Mouse (Mus musculus): ENCODE results near the gene Pdgfa. TPM values are rescaled to one million over a fixed set of nuclear protein-coding genes. Genes with fewer than 3 reads are reported as not detected.
A peak's percentile ranks its signal among the peaks of the same experiment; 100 is the strongest.

Pdgfa gene
- total and polyA plus RNA-seq, 3 experiments = not detected

DNA sequence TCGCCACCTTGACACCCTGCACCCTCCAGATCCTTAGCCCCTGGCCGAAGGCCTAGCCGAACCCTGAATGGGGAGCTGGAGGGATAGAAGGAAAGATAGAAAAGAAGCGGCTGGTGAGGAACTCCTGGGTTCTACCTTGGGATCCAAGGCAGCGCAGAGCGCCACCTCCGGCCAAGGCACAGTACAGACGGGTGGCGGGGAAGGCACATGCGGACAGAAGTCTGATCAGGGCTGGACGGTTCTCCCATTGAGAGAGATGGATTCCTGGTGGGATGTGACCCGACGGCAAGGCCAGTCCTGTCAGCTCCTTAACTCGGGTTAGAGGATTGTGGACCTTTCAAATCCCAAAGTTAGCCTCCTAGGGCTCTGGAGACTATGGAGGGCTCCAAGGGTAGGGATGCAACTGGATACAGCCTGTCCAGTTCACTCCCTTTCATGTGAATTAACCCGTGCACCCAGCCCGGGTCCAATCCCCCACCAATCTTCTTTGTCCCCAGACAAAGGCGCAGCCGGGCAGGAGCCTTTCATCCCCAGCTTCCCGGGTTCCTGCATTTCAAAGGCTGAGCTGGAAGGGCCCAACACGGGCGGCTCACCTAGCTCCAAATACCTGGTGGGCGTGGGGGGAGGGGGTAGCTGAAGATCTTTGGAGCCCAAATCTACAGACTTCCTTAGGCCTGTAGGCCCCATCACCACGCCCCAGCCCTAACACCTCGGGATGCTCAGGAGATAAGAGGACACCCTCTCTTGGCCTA is 672 bp downstream of the Pdgfa start:
- Histone ChIP-seq H3K4me1 (ENCODE audit: insufficient read depth, low read depth, low read length) (no peaks in the 10 kb centered on the region), H3K27me3 (ENCODE audit: insufficient read depth, low read length) (peaks cover 2% of the 10 kb centered on the region; the same call in 1 of the 2 replicates), H3K4me3 (ENCODE audit: low read depth, low read length) (no peak overlapping the region), H3K9me3 (replicated peaks) (peaks cover 55% of the 10 kb centered on the region), H3K36me3 (replicated peaks) (no peaks in the 10 kb centered on the region)
- TF ChIP-seq GATA2 (IDR thresholded peaks at IDR 0.05; ENCODE audit: borderline replicate concordance, low read depth, low read length) (no peak), POLR2AphosphoS5 (IDR thresholded peaks at IDR 0.05; ENCODE audit: insufficient replicate concordance, low read depth, low read length) (no peak), CTCF (IDR thresholded peaks at IDR 0.05; ENCODE audit: low read depth, low read length) (no peak), GATA1 (IDR thresholded peaks at IDR 0.05; ENCODE audit: borderline replicate concordance, low read length) (no peak), TAL1 (conservative IDR thresholded peaks at IDR 0.05; ENCODE audit: low read depth, low read length) (no peak)
- ATAC-seq (ENCODE audit: extremely low read depth, insufficient number of reproducible peaks, low FRiP score, poor library complexity, severe bottlenecking) (no peak), DNase-seq (ENCODE audit: low spot score) (no peak)

DNA sequence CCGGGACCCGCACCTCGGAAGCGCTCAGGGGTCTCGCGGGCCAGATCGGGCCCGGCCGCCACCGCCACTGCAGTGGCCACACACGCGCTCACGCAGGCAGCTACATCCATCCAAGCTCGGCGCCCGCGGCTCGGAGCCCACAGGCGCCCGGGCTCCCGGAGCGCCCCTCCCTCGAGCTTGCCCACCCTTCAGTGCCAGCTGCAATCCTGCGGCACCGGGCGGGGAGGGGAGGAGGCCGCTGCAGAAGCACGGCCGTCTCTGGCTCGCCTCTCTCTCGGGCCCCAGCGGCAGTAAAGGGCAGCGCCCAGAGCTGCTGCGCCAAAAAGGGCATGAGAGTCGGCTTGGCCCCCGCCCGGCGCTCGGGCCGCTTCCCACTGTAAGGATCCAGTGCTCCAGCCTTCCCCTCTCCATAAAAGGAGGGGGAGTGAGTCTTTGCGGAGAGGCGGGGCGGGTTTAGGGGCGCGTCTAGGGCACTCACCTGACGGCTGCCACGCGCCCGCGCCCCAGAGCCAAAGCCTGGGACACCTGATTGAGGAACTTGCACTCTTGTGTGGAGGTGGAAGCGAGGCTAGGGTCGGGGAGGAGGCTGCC is 1.4 kb downstream of the Pdgfa start:
- Histone ChIP-seq H3K27me3 (ENCODE audit: insufficient read depth, low read length) (peaks cover 5% of the 10 kb centered on the region; the same call in 1 of the 2 replicates), H3K9me3 (replicated peaks) (peaks cover 55% of the 10 kb centered on the region), H3K4me1 (ENCODE audit: insufficient read depth, low read depth, low read length) (no peaks in the 10 kb centered on the region), H3K4me3 (ENCODE audit: low read depth, low read length) (no peak overlapping the region), H3K36me3 (replicated peaks) (no peaks in the 10 kb centered on the region)
- ATAC-seq (ENCODE audit: extremely low read depth, insufficient number of reproducible peaks, low FRiP score, poor library complexity, severe bottlenecking) (no peak), DNase-seq (ENCODE audit: low spot score) (no peak)
- TF ChIP-seq GATA2 (IDR thresholded peaks at IDR 0.05; ENCODE audit: borderline replicate concordance, low read depth, low read length) (no peak), POLR2AphosphoS5 (IDR thresholded peaks at IDR 0.05; ENCODE audit: insufficient replicate concordance, low read depth, low read length) (no peak), TAL1 (conservative IDR thresholded peaks at IDR 0.05; ENCODE audit: low read depth, low read length) (no peak), CTCF (IDR thresholded peaks at IDR 0.05; ENCODE audit: low read depth, low read length) (no peak), GATA1 (IDR thresholded peaks at IDR 0.05; ENCODE audit: borderline replicate concordance, low read length) (no peak)

DNA sequence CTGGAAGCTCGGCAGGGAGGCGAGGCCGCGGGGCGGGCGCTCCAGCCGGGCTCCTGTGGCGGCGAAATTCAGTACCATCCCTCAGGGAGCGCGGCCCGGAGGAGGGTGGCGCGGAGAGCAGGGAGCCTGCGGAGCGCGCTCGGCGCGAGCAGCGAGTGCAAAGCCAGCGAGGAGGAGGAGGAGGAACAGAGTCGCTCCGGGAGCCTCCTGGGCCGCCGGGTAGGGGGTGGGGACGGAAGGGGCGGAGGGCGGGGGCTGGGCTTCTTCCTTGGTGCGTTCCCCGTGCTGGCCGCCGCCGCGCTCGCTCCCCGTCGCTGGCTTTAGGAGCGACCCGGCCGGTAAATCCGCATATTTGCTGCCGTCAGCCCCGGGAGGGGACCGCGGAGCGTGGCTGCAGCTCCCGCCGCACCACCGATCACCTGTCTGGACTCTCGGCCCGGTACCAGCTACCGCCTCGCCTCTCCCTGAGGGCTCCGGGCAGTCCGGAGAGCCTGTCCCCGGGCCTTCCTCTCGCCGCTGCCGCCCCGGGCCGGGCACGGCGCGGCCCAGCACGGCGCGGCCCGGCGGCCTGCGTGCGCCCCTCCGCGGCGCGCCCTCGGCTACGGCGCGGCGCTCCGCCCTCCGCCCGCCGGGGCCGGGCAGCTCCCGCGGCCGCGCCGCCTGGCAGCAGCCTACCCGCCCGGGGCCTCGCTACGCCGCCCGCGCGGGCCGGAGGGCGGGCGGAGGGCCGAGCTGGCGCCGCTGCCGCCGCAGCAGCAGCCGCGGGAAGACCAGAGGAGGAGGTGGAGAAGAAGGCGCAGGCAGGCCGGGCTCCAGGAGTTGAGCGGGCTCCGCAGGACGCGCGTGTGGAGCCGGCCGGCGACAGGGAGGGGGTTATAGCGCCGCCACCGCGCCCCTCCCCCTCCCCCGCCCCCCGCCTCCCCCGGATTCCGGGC is 2.1 kb downstream of the Pdgfa start:
- Histone ChIP-seq H3K27me3 (ENCODE audit: insufficient read depth, low read length) (peaks cover 5% of the 10 kb centered on the region; the same call in 1 of the 2 replicates), H3K4me3 (ENCODE audit: low read depth, low read length) (peak overlapping the region; percentile 30; the same call in 1 of the 2 replicates), H3K4me1 (ENCODE audit: insufficient read depth, low read depth, low read length) (no peaks in the 10 kb centered on the region), H3K9me3 (replicated peaks) (peaks cover 55% of the 10 kb centered on the region), H3K36me3 (replicated peaks) (no peaks in the 10 kb centered on the region)
- ATAC-seq (ENCODE audit: extremely low read depth, insufficient number of reproducible peaks, low FRiP score, poor library complexity, severe bottlenecking) (no peak), DNase-seq (ENCODE audit: low spot score) (no peak)
- no peak for TF ChIP-seq CTCF (IDR thresholded peaks at IDR 0.05; ENCODE audit: low read depth, low read length)
- no peak for TF ChIP-seq TAL1 (conservative IDR thresholded peaks at IDR 0.05; ENCODE audit: low read depth, low read length)
- TF ChIP-seq POLR2AphosphoS5 (IDR thresholded peaks at IDR 0.05; ENCODE audit: insufficient replicate concordance, low read depth, low read length) = no peak
- no peak for TF ChIP-seq GATA2 (IDR thresholded peaks at IDR 0.05; ENCODE audit: borderline replicate concordance, low read depth, low read length)
- no peak for TF ChIP-seq GATA1 (IDR thresholded peaks at IDR 0.05; ENCODE audit: borderline replicate concordance, low read length)

DNA sequence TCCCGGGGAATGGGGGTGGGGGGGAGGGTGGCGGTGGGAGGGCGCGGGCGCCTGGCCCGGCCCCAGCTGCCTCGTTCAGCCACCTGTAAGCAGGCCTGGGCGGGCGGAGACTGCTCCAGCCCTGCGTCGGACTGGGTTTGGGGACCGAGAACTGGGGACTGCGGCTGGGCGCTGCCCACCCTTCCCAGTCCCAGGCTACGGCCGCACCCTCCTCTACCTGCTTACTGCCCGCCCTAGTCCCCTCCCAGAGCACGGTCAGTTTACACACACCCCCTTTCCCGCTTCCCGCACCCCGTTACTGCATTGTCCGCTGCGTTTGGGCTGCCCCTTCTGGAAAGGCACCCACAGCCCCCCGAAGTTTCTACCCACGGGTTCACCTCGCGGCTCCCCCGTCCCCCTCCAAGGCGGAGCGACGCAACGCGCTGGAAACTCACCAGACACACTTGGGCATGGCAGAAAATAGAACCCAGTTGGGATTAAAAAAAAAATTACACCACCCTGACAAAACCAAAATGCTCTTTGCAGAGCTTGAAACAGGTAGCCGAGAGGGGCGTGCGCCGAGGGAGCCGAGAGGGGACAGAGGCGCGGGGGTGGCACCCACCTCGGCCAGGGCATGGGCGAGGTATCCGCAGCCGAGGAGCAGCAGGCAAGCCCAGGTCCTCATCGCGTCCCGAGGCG is 2.9 kb downstream of the Pdgfa start:
- TF ChIP-seq GATA1 (IDR thresholded peaks at IDR 0.05; ENCODE audit: borderline replicate concordance, low read length) (no peak), CTCF (IDR thresholded peaks at IDR 0.05; ENCODE audit: low read depth, low read length) (no peak)
- H3K4me1 ChIP-seq (ENCODE audit: insufficient read depth, low read depth, low read length) = no peaks in the 10 kb centered on the region
- DNase-seq (ENCODE audit: low spot score) (no peak), ATAC-seq (ENCODE audit: extremely low read depth, insufficient number of reproducible peaks, low FRiP score, poor library complexity, severe bottlenecking) (no peak)
- H3K36me3 ChIP-seq (replicated peaks) = no peaks in the 10 kb centered on the region
- peaks cover 5% of the 10 kb centered on the region; the same call in 1 of the 2 replicates for H3K27me3 ChIP-seq (ENCODE audit: insufficient read depth, low read length)
- H3K9me3 ChIP-seq (replicated peaks) = peaks cover 55% of the 10 kb centered on the region
- H3K4me3 ChIP-seq (ENCODE audit: low read depth, low read length) = peak overlapping the region; percentile 30; the same call in 1 of the 2 replicates

DNA sequence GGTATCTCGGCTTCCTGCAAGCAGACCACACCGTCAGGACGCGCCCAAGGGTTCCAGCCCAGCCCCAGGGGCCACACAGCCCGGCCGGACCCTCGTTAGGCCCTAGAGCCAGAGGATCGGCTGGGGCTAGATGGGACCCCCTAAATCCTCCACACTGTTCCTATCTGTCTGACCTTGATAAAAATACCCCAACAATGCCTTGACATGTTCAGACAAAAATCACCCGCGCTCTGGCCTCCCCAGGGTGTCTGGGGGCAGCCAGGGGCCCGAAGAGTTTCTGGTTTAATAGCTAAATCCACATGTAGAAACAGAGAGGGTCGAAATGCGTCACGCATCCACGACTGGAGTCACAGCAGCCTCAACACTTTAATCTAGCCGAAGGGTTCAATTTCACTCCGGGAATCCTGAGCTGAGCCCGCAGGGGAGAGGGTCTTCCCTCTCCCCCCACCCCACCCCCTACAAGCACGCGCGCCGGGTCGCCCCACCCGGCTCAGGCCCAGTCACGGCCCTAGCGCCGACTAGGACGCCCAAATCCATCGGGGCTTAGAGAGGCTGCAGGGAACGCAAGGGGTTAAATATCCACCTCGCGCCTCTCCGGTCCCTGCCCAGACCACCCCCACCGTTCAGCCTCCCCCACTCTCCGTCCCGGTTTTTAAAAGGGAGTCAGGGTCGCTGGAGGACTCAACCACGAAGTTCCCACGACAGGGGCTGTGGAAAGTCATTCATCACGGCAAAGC is 3.6 kb downstream of the Pdgfa start:
- H3K4me3 ChIP-seq (ENCODE audit: low read depth, low read length) = no peak overlapping the region
- no peak for DNase-seq (ENCODE audit: low spot score)

More for the DNA sequence above, 3.6 kb downstream of the Pdgfa start:
- no peaks in the 10 kb centered on the region for H3K36me3 ChIP-seq (replicated peaks)
- ATAC-seq (ENCODE audit: extremely low read depth, insufficient number of reproducible peaks, low FRiP score, poor library complexity, severe bottlenecking) = no peak
- no peak for TF ChIP-seq GATA1 (IDR thresholded peaks at IDR 0.05; ENCODE audit: borderline replicate concordance, low read length)
- peaks cover 5% of the 10 kb centered on the region; the same call in 1 of the 2 replicates for H3K27me3 ChIP-seq (ENCODE audit: insufficient read depth, low read length)
- H3K9me3 ChIP-seq (replicated peaks) = peaks cover 55% of the 10 kb centered on the region
- no peaks in the 10 kb centered on the region for H3K4me1 ChIP-seq (ENCODE audit: insufficient read depth, low read depth, low read length)

Data from G1E (cell line).